Mouse (Mus musculus) 3T3-L1 (cell line): ENCODE results near the gene Itpr3.

ENCODE experiments used
- DNase-seq: peaks from one replicate; pipeline ENCODE4 v3.0.0-alpha.2; 2015; ENCODE audit warnings: low read depth, low spot score

The Itpr3 gene

GRCm38 (mm10) chr17:27038335-27039050 lies 18.6 kb upstream of the Itpr3 start:
- peak; percentile 99 for DNase-seq

GRCm38 (mm10) chr17:27039432-27040102 lies 17.5 kb upstream of the Itpr3 start:
- peak; percentile 86 for DNase-seq

- DNase-seq: peak; percentile 44
Observed at GRCm38 (mm10) chr17:27040304-27041045, 16.6 kb upstream of the Itpr3 start.

GRCm38 (mm10) chr17:27041046-27041786 lies 15.9 kb upstream of the Itpr3 start:
- peak; percentile 87 for DNase-seq

- no peak for DNase-seq
Observed at GRCm38 (mm10) chr17:27041787-27042055, 15.4 kb upstream of the Itpr3 start.

GRCm38 (mm10) chr17:27042840-27043239 lies 14.3 kb upstream of the Itpr3 start:
- DNase-seq: peak; percentile 68

GRCm38 (mm10) chr17:27045164-27045563 lies 11.9 kb upstream of the Itpr3 start:
- DNase-seq: no peak

GRCm38 (mm10) chr17:27047762-27048444 lies 9.2 kb upstream of the Itpr3 start:
- DNase-seq: peak; percentile 39

GRCm38 (mm10) chr17:27048445-27049239 lies 8.5 kb upstream of the Itpr3 start:
- DNase-seq: no peak

GRCm38 (mm10) chr17:27050853-27051252 lies 6.3 kb upstream of the Itpr3 start:
- peak; percentile 27 for DNase-seq

- peak; percentile 75 for DNase-seq
Observed at GRCm38 (mm10) chr17:27051514-27051913, 5.6 kb upstream of the Itpr3 start.

- DNase-seq: peak; percentile 93
Observed at GRCm38 (mm10) chr17:27056170-27056569, 934 bp upstream of the Itpr3 start.

- DNase-seq: no peak
Observed at GRCm38 (mm10) chr17:27057517-27058055, 482 bp downstream of the Itpr3 start.

- DNase-seq: no peak
Observed at GRCm38 (mm10) chr17:27060698-27061097, 3.6 kb downstream of the Itpr3 start.

GRCm38 (mm10) chr17:27061727-27062126 lies 4.6 kb downstream of the Itpr3 start:
- no peak for DNase-seq

GRCm38 (mm10) chr17:27062684-27063083 lies 5.6 kb downstream of the Itpr3 start:
- DNase-seq: no peak

GRCm38 (mm10) chr17:27063717-27064116 lies 6.6 kb downstream of the Itpr3 start:
- no peak for DNase-seq

GRCm38 (mm10) chr17:27064195-27064594 lies 7.1 kb downstream of the Itpr3 start:
- no peak for DNase-seq

GRCm38 (mm10) chr17:27066065-27066464 lies 9.0 kb downstream of the Itpr3 start:
- DNase-seq: no peak

- no peak for DNase-seq
Observed at GRCm38 (mm10) chr17:27069071-27069470, 12.0 kb downstream of the Itpr3 start.
